In the genomic region with DNA sequence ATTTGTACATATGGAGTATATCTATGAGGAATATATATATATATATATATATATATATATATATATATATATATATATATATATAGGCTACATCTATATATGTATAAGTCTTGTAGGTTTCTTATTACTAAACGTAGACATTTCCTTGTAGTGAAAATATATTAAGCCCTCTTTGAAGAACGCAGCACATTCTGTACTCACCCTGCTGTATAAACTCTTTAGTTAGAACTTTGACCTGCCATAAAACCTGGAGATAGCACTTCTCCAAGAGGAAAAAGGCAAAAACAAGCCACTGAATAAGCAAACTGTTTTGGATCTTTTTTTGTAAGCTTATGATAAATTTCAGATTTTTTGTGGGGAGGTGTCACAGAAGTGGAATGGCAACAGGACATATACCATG, we compare ENCODE assay signal across 25 mouse cellular contexts. TPM values are rescaled to one million over a fixed set of nuclear protein-coding genes. Genes with fewer than 3 reads are reported as not detected.
DNase-seq lines count a peak whose midpoint lies in the region; ATAC-seq and TF ChIP-seq lines count a peak whose summit lies in the region.
"Had no signal": no experiment of that assay in that cellular context is flagged by ENCODE, and none has a peak within 500 bp of the region (broad histone marks: within the 10 kb centered on the region; RNA-seq: fewer than 3 reads in every experiment).

No protein-coding gene starts in this region.

- no peak for TF ChIP-seq CTCF in kidney, adult 2 months (conservative IDR thresholded peaks at IDR 0.05; ENCODE audit: insufficient read depth, insufficient read length, low read depth, low read length)
- no peak for TF ChIP-seq CTCF in intestine, postnatal 0 days (IDR thresholded peaks at IDR 0.05; ENCODE audit: low read depth)

- no peak overlapping the region for H3K4me2 ChIP-seq in kidney, embryonic 14.5 days (replicated peaks; ENCODE audit: low read depth, low read length)
- no peak overlapping the region for H3K4me2 ChIP-seq in intestine, postnatal 0 days (replicated peaks; ENCODE audit: low read depth)
- H3K4me2 ChIP-seq: embryonic facial prominence, embryonic 12.5 days; forebrain, embryonic 13.5 days; forebrain, embryonic 15.5 days had no signal

- no peaks in the 10 kb centered on the region for H3K27me3 ChIP-seq in kidney, adult 2 months (replicated peaks; ENCODE audit: control insufficient read depth, insufficient read depth, low read length)
- no peaks in the 10 kb centered on the region for H3K27me3 ChIP-seq in kidney, embryonic 14.5 days (ENCODE audit: control insufficient read depth, insufficient read depth, low read length)
- no peaks in the 10 kb centered on the region for H3K27me3 ChIP-seq in intestine, postnatal 0 days (replicated peaks; ENCODE audit: control insufficient read depth, insufficient read depth, low read length)
- H3K27me3 ChIP-seq: CH12.LX; embryonic facial prominence, embryonic 12.5 days; forebrain, embryonic 13.5 days; forebrain, embryonic 15.5 days had no signal

- intact Hi-C loops in left cerebral cortex, postnatal 10 days (cut with DNase I), result no loop called here

- H3K4me1 ChIP-seq in kidney, adult 2 months (ENCODE audit: control insufficient read depth, insufficient read depth, low read length), result peaks cover under 1% of the 10 kb centered on the region; the same call in 1 of the 2 replicates
- H3K4me1 ChIP-seq in kidney, embryonic 14.5 days (ENCODE audit: control insufficient read depth, insufficient read depth, low read length), result no peaks in the 10 kb centered on the region
- H3K4me1 ChIP-seq in intestine, postnatal 0 days (replicated peaks; ENCODE audit: control insufficient read depth, insufficient read depth, low read length), result 0 out of 2 replicates have a peak, but pooled peaks cover 4% of the 10 kb centered on the region
- H3K4me1 ChIP-seq: embryonic facial prominence, embryonic 10.5 days; embryonic facial prominence, embryonic 12.5 days; forebrain, embryonic 13.5 days; forebrain, embryonic 15.5 days had no signal

- ATAC-seq in kidney, embryonic 14.5 days (ENCODE audit: low FRiP score, low TSS enrichment), result no peak
- ATAC-seq in intestine, postnatal 0 days, result peak; percentile 83
- no peak for ATAC-seq in monocyte, adult 5-6 weeks (replicated peaks; ENCODE audit: insufficient number of reproducible peaks, low FRiP score, low TSS enrichment, poor library complexity, severe bottlenecking)
- ATAC-seq: activated CD4-positive, CD25-positive, alpha-beta regulatory T cell, adult 4 months; CD4-positive, CD25-positive, alpha-beta regulatory T cell, adult 4 months; forebrain, embryonic 13.5 days; forebrain, embryonic 15.5 days; Patski had no signal

- WGBS in kidney, adult 2 months, result 40% methylated on average over 2 of the region's 2 CpGs
- WGBS in kidney, embryonic 14.5 days, result 61% methylated on average over 2 of the region's 2 CpGs
- WGBS in intestine, postnatal 0 days, result 31% methylated on average over 2 of the region's 2 CpGs

- peak; percentile 19 for DNase-seq in kidney, adult 2 months
- no peak for DNase-seq in kidney, postnatal 25 days
- peak; percentile 6 for DNase-seq in kidney, postnatal 14 days
- no peak for DNase-seq in left cerebral cortex, postnatal 10 days (ENCODE audit: extremely low spot score in 1 of 2, low spot score in 2 of 2)
- DNase-seq: adrenal gland, adult 2 months; adrenal gland, postnatal 10 days; adrenal gland, postnatal 36 days; B cell, adult 2 months; cerebellum, adult 11-12 months; cerebellum, adult 2 months; cerebellum, adult 9-10 months; cerebellum, postnatal 10 days; cerebellum, postnatal 25 days had no signal

- H3K4me3 ChIP-seq in kidney, adult 2 months (ENCODE audit: insufficient read depth, low read depth, low read length), result no peak overlapping the region
- H3K4me3 ChIP-seq in kidney, embryonic 14.5 days (ENCODE audit: low read length), result no peak overlapping the region
- H3K4me3 ChIP-seq in intestine, postnatal 0 days (ENCODE audit: low read depth, low read length), result no peak overlapping the region
- H3K4me3 ChIP-seq: embryonic facial prominence, embryonic 10.5 days; embryonic facial prominence, embryonic 12.5 days; forebrain, embryonic 13.5 days; forebrain, embryonic 15.5 days had no signal

- TF ChIP-seq POLR2A in kidney, adult 2 months (IDR thresholded peaks at IDR 0.05; ENCODE audit: low read depth, low read length), result no peak

- no peak overlapping the region for H3K9ac ChIP-seq in kidney, embryonic 14.5 days (ENCODE audit: low read depth, low read length)
- H3K9ac ChIP-seq in intestine, postnatal 0 days (ENCODE audit: low read depth, low read length), result no peak overlapping the region
- H3K9ac ChIP-seq: embryonic facial prominence, embryonic 12.5 days; forebrain, embryonic 13.5 days; forebrain, embryonic 15.5 days had no signal

- H3K9me3 ChIP-seq in kidney, embryonic 14.5 days (ENCODE audit: control insufficient read depth, low read length), result no peaks in the 10 kb centered on the region
- H3K9me3 ChIP-seq in intestine, postnatal 0 days (ENCODE audit: control insufficient read depth), result no peaks in the 10 kb centered on the region
- H3K9me3 ChIP-seq: embryonic facial prominence, embryonic 10.5 days; embryonic facial prominence, embryonic 12.5 days; forebrain, embryonic 13.5 days; forebrain, embryonic 15.5 days; G1E had no signal

- H3K36me3 ChIP-seq in kidney, adult 2 months (ENCODE audit: control insufficient read depth, insufficient read depth, low read length), result no peaks in the 10 kb centered on the region
- no peaks in the 10 kb centered on the region for H3K36me3 ChIP-seq in kidney, embryonic 14.5 days (ENCODE audit: control insufficient read depth, insufficient read depth, low read length)
- H3K36me3 ChIP-seq in intestine, postnatal 0 days (ENCODE audit: control insufficient read depth, insufficient read depth), result no peaks in the 10 kb centered on the region
- H3K36me3 ChIP-seq: embryonic facial prominence, embryonic 10.5 days; embryonic facial prominence, embryonic 12.5 days; forebrain, embryonic 15.5 days; G1E had no signal

- H3K27ac ChIP-seq in kidney, adult 2 months (ENCODE audit: insufficient read depth, low read depth, low read length), result no peak overlapping the region
- H3K27ac ChIP-seq in kidney, embryonic 14.5 days (ENCODE audit: low read depth, low read length), result no peak overlapping the region
- H3K27ac ChIP-seq in intestine, postnatal 0 days (ENCODE audit: low read depth, low read length), result no peak overlapping the region; the same call in 1 of the 2 replicates
- H3K27ac ChIP-seq: embryonic facial prominence, embryonic 10.5 days; embryonic facial prominence, embryonic 12.5 days; forebrain, embryonic 13.5 days; forebrain, embryonic 15.5 days had no signal

RNA-seq across cellular contexts. Expression of a gene that starts 55.3 kb away (rescaled TPM):
- polyA plus RNA-seq in kidney, adult 2 months (2012; rRNA removed), result 2.3 and 2.5 TPM in 2 replicates
- polyA plus RNA-seq in kidney, embryonic 14.5 days (2014; fragmentation: Nextera tagmentation; extraction: Ambion mirVana), result 2.3 and 2.6 TPM in 2 replicates
- 23.4 and 23.9 TPM in 2 replicates for polyA plus RNA-seq in intestine, postnatal 0 days (2015; fragmentation: Nextera tagmentation; extraction: Ambion mirVana)
- 1 to 10 TPM; 2.3 to 2.6 TPM for total RNA-seq in left cerebral cortex, postnatal 10 days (2021)
- total RNA-seq in monocyte, adult 5-6 weeks (2017), result 62.1 to 71.7 TPM (median 68.4 TPM) in 3 replicates

Comparison
In these comparisons a context has a peak if more than half of its experiments do, and no peak if none do; other contexts are left out.
1. DNase-seq: peak in kidney, adult 2 months (single experiment) and kidney, postnatal 14 days (single experiment); none in kidney, postnatal 25 days (0 of 2) and left cerebral cortex, postnatal 10 days (0 of 2).